Mouse (Mus musculus): Measurements from ENCODE around the gene Olfr1364.

GRCm38 (mm10) chr13:21549487-21549886 is 32.1 kb downstream of the Olfr1364 start:
- TF ChIP-seq CTCF (IDR thresholded peaks at IDR 0.05) (no peak), POLR2A (IDR thresholded peaks at IDR 0.05; ENCODE audit: insufficient read depth, low read depth, low read length) (no peak)
